Mouse (Mus musculus): ENCODE results near the gene Teddm1b.

DNA sequence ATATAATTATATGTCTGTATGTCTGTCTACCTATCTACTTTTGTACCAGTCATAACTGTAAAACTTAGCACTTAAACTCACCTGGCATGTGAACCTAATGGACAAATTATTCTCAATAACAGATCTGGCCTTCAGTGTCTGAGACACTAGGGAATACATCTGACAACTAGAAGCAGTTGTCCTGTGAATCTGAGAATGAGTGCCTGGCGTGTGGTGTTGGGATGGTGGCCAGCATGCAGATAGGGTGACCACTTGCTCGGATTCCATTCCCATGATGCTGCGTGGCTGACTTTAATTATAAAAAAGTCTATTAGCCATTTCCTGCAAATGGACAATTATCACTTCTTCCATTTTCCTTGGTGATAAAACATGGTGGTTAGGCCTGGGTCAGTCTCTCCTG lies 31.7 kb downstream of the Teddm1b start:
- TF ChIP-seq POLR2A (IDR thresholded peaks at IDR 0.05; ENCODE audit: insufficient read depth, low read length) (no peak), CTCF (IDR thresholded peaks at IDR 0.05; ENCODE audit: low read depth, low read length) (no peak), EP300 (IDR thresholded peaks at IDR 0.05; ENCODE audit: insufficient read depth, low read depth, low read length) (no peak)

All from ES-Bruce4 (cell line).